Mouse (Mus musculus): ENCODE results near the gene Xrn1. TPM values are rescaled to one million over a fixed set of nuclear protein-coding genes. Genes with fewer than 3 reads are reported as not detected.

Xrn1 gene
- polyA plus RNA-seq, 1 experiment from 2014 or later: 11.9 TPM

DNA sequence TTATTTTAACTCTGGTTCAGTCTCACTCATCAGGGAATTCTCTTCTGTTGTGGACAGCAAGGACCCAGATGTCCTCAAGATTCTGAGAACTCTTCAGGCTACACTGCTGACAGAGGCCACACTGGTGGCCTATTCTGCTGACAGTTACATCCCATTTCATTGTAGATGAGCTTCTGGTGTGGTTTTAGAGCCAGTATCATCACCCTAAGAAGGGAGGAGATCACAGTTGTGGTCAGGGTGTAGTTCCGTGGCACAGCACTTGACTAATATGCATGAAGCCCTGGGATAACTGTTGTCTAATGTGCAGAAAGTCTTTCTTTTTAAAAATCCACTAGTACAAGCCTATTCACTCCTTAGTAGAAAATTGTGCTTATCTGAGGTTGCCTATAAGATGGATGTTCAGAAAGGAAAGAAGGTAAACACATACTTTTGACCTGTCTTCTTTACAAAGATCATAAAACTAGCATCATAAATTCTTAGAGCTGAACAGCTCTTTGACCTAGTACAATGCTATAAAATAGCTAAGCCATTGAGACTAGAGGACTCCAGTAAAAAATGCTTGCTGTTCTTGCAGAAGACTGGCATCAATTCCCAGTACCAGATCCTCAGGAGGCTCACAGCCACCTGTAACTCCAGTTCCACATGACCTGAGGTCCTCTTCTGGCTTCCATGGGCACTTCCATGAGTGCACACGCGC is 5.3 kb downstream of the Xrn1 start:
- peaks cover 4% of the 10 kb centered on the region for H3K4me1 ChIP-seq (replicated peaks; ENCODE audit: control insufficient read depth, insufficient read depth, low read length)
- no peak for ATAC-seq (replicated peaks; ENCODE audit: low FRiP score)
- WGBS: 80% methylated on average over 3 of the region's 3 CpGs

DNA sequence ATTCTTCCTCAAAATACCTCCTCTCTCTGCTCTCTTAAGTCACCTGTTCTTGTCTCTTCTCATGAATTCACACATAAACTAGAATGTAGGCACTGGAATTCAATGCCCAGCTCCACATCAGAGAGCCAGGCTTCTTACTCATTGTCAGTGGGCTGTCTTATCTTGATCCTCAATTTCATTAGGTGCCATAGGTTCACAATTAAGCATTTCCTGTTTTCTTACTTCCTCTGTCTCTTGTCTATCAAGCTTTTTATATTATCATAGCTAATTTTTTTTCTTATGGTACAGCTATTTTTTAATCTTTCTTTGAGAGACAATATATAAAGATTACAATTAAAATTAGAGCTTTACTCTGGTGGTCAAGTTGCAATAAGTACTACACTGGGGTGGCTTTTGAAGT is 6.5 kb downstream of the Xrn1 start:
- peaks cover 4% of the 10 kb centered on the region for H3K4me1 ChIP-seq (replicated peaks; ENCODE audit: control insufficient read depth, insufficient read depth, low read length)
- ATAC-seq (replicated peaks; ENCODE audit: low FRiP score) (no peak), DNase-seq (ENCODE audit: low spot score) (no peak)
- H3K36me3 ChIP-seq (ENCODE audit: control insufficient read depth, insufficient read depth, low read length): 0 out of 2 replicates have a peak, but pooled peaks cover 3% of the 10 kb centered on the region
- H3K27ac ChIP-seq (ENCODE audit: low read depth, low read length): no peak overlapping the region
- no peak overlapping the region for H3K4me2 ChIP-seq
- no peak overlapping the region for H3K4me3 ChIP-seq (ENCODE audit: low read depth, low read length)
- H3K27me3 ChIP-seq (replicated peaks; ENCODE audit: control insufficient read depth, insufficient read depth, low read length): no peaks in the 10 kb centered on the region
- no peaks in the 10 kb centered on the region for H3K9me3 ChIP-seq (ENCODE audit: control insufficient read depth, low read length)
- H3K9ac ChIP-seq (ENCODE audit: low read depth, low read length): no peak overlapping the region

More for the DNA sequence above, 5.3 kb downstream of the Xrn1 start:
- H3K4me2 ChIP-seq: no peak overlapping the region
- no peak for DNase-seq (ENCODE audit: low spot score)
- H3K9me3 ChIP-seq (ENCODE audit: control insufficient read depth, low read length): no peaks in the 10 kb centered on the region
- H3K9ac ChIP-seq (ENCODE audit: low read depth, low read length): no peak overlapping the region
- H3K4me3 ChIP-seq (ENCODE audit: low read depth, low read length): no peak overlapping the region
- no peak overlapping the region for H3K27ac ChIP-seq (ENCODE audit: low read depth, low read length)
- H3K36me3 ChIP-seq (ENCODE audit: control insufficient read depth, insufficient read depth, low read length): 0 out of 2 replicates have a peak, but pooled peaks cover 2% of the 10 kb centered on the region
- no peaks in the 10 kb centered on the region for H3K27me3 ChIP-seq (replicated peaks; ENCODE audit: control insufficient read depth, insufficient read depth, low read length)

DNA sequence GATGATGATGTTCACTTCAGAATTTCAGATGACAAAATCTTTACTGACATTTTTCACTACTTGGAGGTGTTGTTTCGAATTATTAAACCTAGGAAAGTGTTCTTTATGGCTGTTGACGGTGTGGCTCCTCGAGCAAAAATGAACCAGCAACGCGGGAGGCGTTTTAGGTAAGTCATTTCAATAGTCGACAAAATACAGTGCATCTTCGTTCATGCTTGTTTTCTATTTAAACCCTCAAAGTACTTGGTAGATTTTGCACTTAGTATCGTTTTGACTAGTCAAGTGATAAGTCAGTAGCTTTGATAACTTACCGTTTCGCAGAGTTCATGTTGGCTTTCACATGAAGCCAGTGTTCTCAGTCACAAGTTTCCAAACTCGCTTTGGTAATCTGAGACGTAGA is 9.5 kb downstream of the Xrn1 start:
- no peak for ATAC-seq (replicated peaks; ENCODE audit: low FRiP score)
- Histone ChIP-seq H3K4me1 (replicated peaks; ENCODE audit: control insufficient read depth, insufficient read depth, low read length) (no peaks in the 10 kb centered on the region), H3K4me2 (no peak overlapping the region), H3K27ac (ENCODE audit: low read depth, low read length) (no peak overlapping the region), H3K4me3 (ENCODE audit: low read depth, low read length) (no peak overlapping the region), H3K27me3 (replicated peaks; ENCODE audit: control insufficient read depth, insufficient read depth, low read length) (no peaks in the 10 kb centered on the region), H3K36me3 (ENCODE audit: control insufficient read depth, insufficient read depth, low read length) (peaks cover 10% of the 10 kb centered on the region; the same call in 1 of the 2 replicates), H3K9me3 (ENCODE audit: control insufficient read depth, low read length) (no peaks in the 10 kb centered on the region), H3K9ac (ENCODE audit: low read depth, low read length) (no peak overlapping the region)
- no peak for DNase-seq (ENCODE audit: low spot score)
- WGBS: 90% methylated on average over 13 of the region's 13 CpGs

DNA sequence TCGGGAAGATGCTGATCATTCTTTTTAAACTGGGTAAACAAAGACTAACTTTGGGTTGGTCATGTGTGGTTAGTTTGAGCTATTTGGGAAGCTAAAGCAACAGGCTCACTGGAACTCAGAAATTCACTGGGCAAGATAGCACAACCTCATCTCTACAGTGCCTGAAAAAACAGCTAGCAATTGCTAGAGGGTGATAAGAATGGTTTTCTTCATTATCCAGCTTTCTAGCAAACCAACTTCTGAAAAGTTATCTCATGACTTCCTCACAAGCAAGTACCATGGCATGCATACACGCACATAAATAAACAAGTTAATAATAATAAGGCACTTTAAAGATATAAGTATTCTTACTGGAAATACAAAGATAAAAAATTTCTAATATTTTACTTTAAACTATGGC is 23.7 kb downstream of the Xrn1 start:
- H3K4me3 ChIP-seq (ENCODE audit: low read depth, low read length): no peak overlapping the region
- peaks cover 10% of the 10 kb centered on the region; the same call in 1 of the 2 replicates for H3K36me3 ChIP-seq (ENCODE audit: control insufficient read depth, insufficient read depth, low read length)
- no peak overlapping the region for H3K27ac ChIP-seq (ENCODE audit: low read depth, low read length)
- no peaks in the 10 kb centered on the region for H3K27me3 ChIP-seq (replicated peaks; ENCODE audit: control insufficient read depth, insufficient read depth, low read length)
- H3K4me2 ChIP-seq: no peak overlapping the region
- H3K9ac ChIP-seq (ENCODE audit: low read depth, low read length): no peak overlapping the region
- 79% methylated on average over 2 of the region's 2 CpGs for WGBS
- no peaks in the 10 kb centered on the region for H3K4me1 ChIP-seq (replicated peaks; ENCODE audit: control insufficient read depth, insufficient read depth, low read length)
- DNase-seq (ENCODE audit: low spot score) (no peak), ATAC-seq (replicated peaks; ENCODE audit: low FRiP score) (no peak)
- H3K9me3 ChIP-seq (ENCODE audit: control insufficient read depth, low read length): no peaks in the 10 kb centered on the region

DNA sequence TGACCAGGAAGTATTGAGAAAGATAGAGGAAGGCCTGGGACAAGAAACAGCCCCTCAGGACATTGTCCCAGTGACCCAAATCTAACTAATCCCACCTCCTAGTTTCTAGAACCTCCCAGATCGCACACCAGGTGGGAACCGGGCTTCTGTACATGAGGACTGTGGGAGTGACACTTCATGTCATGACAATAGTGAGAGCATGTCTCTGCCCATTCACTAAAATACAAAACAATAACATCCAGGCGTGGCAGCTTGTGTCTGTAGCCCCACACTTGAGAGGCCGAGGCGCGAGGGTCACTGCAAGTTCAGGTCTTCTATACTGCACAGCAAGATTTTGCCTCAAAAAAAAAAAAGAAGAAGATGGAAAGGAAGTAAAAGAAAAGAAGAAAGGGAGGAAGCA is 25.3 kb downstream of the Xrn1 start:
- Histone ChIP-seq H3K36me3 (ENCODE audit: control insufficient read depth, insufficient read depth, low read length) (peaks cover 10% of the 10 kb centered on the region; the same call in 1 of the 2 replicates), H3K4me3 (ENCODE audit: low read depth, low read length) (no peak overlapping the region), H3K9me3 (ENCODE audit: control insufficient read depth, low read length) (no peaks in the 10 kb centered on the region), H3K9ac (ENCODE audit: low read depth, low read length) (no peak overlapping the region), H3K4me2 (no peak overlapping the region), H3K27me3 (replicated peaks; ENCODE audit: control insufficient read depth, insufficient read depth, low read length) (no peaks in the 10 kb centered on the region), H3K4me1 (replicated peaks; ENCODE audit: control insufficient read depth, insufficient read depth, low read length) (no peaks in the 10 kb centered on the region), H3K27ac (ENCODE audit: low read depth, low read length) (no peak overlapping the region)
- DNase-seq (ENCODE audit: low spot score) (no peak), ATAC-seq (replicated peaks; ENCODE audit: low FRiP score) (no peak)
- WGBS: 88% methylated on average over 6 of the region's 6 CpGs

DNA sequence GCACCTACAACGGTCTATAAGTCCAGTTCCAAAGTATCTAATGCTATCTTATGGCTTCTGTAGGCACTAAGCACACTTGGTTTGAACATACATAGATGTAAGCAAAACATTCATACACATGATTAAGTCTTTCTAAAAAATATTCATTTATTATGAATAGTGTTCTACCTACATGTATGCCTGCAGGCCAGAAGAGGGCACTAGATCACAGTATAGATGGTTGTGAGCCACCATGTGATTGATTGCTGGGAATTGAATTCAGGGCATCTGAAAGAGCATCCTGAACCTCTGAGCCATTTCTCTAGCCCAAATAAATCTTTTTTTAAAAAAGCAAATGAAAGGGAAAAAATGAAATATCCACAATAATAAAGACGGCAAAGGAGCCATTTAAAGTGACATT is 37.7 kb downstream of the Xrn1 start:
- H3K4me3 ChIP-seq (ENCODE audit: low read depth, low read length): no peak overlapping the region
- H3K9me3 ChIP-seq (ENCODE audit: control insufficient read depth, low read length): no peaks in the 10 kb centered on the region
- peaks cover 21% of the 10 kb centered on the region for H3K36me3 ChIP-seq (ENCODE audit: control insufficient read depth, insufficient read depth, low read length)
- no peak overlapping the region for H3K9ac ChIP-seq (ENCODE audit: low read depth, low read length)
- no peak for DNase-seq (ENCODE audit: low spot score)
- no peaks in the 10 kb centered on the region for H3K4me1 ChIP-seq (replicated peaks; ENCODE audit: control insufficient read depth, insufficient read depth, low read length)
- H3K4me2 ChIP-seq: no peak overlapping the region
- 91% methylated on average over 2 of the region's 2 CpGs for WGBS
- H3K27me3 ChIP-seq (replicated peaks; ENCODE audit: control insufficient read depth, insufficient read depth, low read length): no peaks in the 10 kb centered on the region
- no peak overlapping the region for H3K27ac ChIP-seq (ENCODE audit: low read depth, low read length)
- ATAC-seq (replicated peaks; ENCODE audit: low FRiP score): no peak

DNA sequence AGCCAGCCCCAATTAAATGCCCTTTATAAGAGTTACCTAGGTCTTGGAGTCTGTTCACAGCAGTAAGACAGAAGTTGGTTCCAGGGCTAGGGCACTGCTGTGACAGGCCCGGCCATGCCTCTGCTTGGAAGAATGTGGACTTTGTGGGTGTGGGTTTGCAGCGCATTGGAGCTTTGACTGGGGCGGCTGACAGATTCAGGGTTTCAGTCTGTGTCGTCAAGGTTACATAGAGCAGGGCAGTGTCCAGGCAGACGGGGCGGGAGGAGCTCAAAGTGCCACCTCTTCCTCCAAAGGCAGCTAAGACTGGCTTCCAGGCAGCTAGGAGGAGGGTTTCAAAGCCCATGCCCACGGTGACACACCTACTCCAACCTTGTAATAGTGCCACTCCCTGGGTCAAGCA is 49.9 kb downstream of the Xrn1 start:
- Histone ChIP-seq H3K27ac (ENCODE audit: low read depth, low read length) (no peak overlapping the region), H3K4me1 (replicated peaks; ENCODE audit: control insufficient read depth, insufficient read depth, low read length) (no peaks in the 10 kb centered on the region), H3K9ac (ENCODE audit: low read depth, low read length) (no peak overlapping the region), H3K4me2 (no peak overlapping the region), H3K36me3 (ENCODE audit: control insufficient read depth, insufficient read depth, low read length) (peaks cover 10% of the 10 kb centered on the region), H3K4me3 (ENCODE audit: low read depth, low read length) (no peak overlapping the region), H3K27me3 (replicated peaks; ENCODE audit: control insufficient read depth, insufficient read depth, low read length) (no peaks in the 10 kb centered on the region), H3K9me3 (ENCODE audit: control insufficient read depth, low read length) (no peaks in the 10 kb centered on the region)
- no peak for ATAC-seq (replicated peaks; ENCODE audit: low FRiP score)
- DNase-seq (ENCODE audit: low spot score): no peak
- 93% methylated on average over 7 of the region's 7 CpGs for WGBS

DNA sequence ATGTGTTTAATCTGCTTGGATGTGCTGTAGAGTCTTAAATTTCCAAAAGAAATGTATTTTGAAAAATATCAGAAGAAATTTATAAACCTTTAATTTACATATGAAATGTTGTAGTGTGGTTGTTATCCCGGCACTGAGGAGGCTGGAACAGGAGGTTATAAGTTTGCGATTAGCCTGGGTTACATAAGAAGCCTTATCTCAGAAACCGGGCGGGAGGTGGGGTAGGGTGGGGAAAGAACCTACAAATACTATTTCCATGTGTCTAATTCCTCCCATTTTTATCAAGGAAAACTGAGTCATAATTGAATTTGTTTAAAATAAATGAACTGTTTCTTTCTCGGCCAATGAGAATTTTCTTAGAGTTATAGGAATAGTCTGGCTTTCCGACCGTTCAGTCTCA is 56.1 kb downstream of the Xrn1 start:
- 78% methylated on average over 7 of the region's 7 CpGs for WGBS
- H3K27ac ChIP-seq (ENCODE audit: low read depth, low read length): no peak overlapping the region
- no peaks in the 10 kb centered on the region for H3K27me3 ChIP-seq (replicated peaks; ENCODE audit: control insufficient read depth, insufficient read depth, low read length)

DNA sequence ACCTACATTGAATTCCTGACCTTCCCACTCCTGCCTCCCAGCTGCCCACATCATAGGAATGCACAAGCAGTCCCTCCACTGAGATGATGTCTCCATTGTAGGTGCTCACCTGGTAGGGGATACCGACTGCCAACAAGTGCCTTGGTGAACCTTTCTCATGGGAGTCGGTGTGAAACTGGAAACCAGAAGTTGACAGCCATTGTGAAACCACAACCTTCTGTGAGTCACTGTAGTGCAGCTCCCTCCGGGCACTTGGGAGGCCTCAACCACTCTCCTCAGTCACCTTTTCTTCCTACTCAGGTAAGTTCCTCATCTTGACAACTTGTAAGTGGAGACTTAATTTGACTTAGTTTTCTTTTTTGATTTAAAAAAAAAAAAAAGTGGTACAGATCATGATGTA is 69.4 kb downstream of the Xrn1 start:
- Histone ChIP-seq H3K9me3 (ENCODE audit: control insufficient read depth, low read length) (no peaks in the 10 kb centered on the region), H3K27me3 (replicated peaks; ENCODE audit: control insufficient read depth, insufficient read depth, low read length) (no peaks in the 10 kb centered on the region), H3K36me3 (ENCODE audit: control insufficient read depth, insufficient read depth, low read length) (peaks cover 23% of the 10 kb centered on the region), H3K27ac (ENCODE audit: low read depth, low read length) (no peak overlapping the region), H3K9ac (ENCODE audit: low read depth, low read length) (no peak overlapping the region), H3K4me1 (replicated peaks; ENCODE audit: control insufficient read depth, insufficient read depth, low read length) (no peaks in the 10 kb centered on the region), H3K4me3 (ENCODE audit: low read depth, low read length) (no peak overlapping the region), H3K4me2 (no peak overlapping the region)
- WGBS: 88% methylated on average over 3 of the region's 3 CpGs
- DNase-seq (ENCODE audit: low spot score) (no peak), ATAC-seq (replicated peaks; ENCODE audit: low FRiP score) (no peak)

More for the DNA sequence above, 56.1 kb downstream of the Xrn1 start:
- H3K4me1 ChIP-seq (replicated peaks; ENCODE audit: control insufficient read depth, insufficient read depth, low read length): no peaks in the 10 kb centered on the region
- H3K36me3 ChIP-seq (ENCODE audit: control insufficient read depth, insufficient read depth, low read length): peaks cover 20% of the 10 kb centered on the region
- DNase-seq (ENCODE audit: low spot score): no peak
- peak; percentile 73; the same call in 1 of the 2 replicates for ATAC-seq (replicated peaks; ENCODE audit: low FRiP score)
- no peaks in the 10 kb centered on the region for H3K9me3 ChIP-seq (ENCODE audit: control insufficient read depth, low read length)
- no peak overlapping the region for H3K4me2 ChIP-seq
- no peak overlapping the region for H3K9ac ChIP-seq (ENCODE audit: low read depth, low read length)
- H3K4me3 ChIP-seq (ENCODE audit: low read depth, low read length): no peak overlapping the region

Data from liver, embryonic 11.5 days (tissue).